Mouse (Mus musculus) megakaryocyte, embryonic 14.5 days (primary cell): ENCODE results near the gene Lancl1.

Experiments
- FLI1 ChIP-seq: IDR thresholded peaks from 2 replicates; pipeline ENCODE4 v1.6.1; 2012; ENCODE audit warnings: low read length, inconsistent platforms, mixed read lengths
- GATA1 ChIP-seq: IDR thresholded peaks from 3 replicates; pipeline ENCODE4 v1.6.1; 2012; ENCODE audit warnings: mixed read lengths, low read length, inconsistent platforms, borderline replicate concordance

DNA sequence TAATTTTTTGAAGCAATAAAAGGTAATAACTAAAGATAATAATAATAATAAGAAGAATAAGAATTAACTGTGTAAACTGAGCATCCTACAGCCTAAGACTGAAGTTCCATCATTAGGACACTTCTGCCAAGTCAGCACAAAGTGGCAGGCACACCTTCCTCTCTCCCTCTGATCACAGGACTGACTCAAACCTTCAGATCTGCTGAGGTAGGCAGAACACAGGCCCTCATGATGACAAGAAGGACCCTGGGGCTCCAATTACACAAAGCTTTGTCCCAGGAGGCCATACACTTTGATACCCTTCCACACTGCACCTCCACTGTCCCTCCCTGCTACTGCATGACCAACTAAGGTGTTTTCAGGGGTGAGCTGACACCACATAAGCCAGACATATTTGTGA, 1.5 kb downstream of the Lancl1 start:
- no peak for TF ChIP-seq GATA1
- no peak for TF ChIP-seq FLI1
